ENCODE assay signal across 9 mouse cellular contexts in genomic region chr19:44068232-44068631, GRCm38 (mm10). TPM values are rescaled to one million over a fixed set of nuclear protein-coding genes. Genes with fewer than 3 reads are reported as not detected.
A peak's percentile ranks its signal among the peaks of the same experiment; 100 is the strongest.
DNase-seq lines count a peak whose midpoint lies in the region; ATAC-seq and TF ChIP-seq lines count a peak whose summit lies in the region.
"Had no signal": no experiment of that assay in that cellular context is flagged by ENCODE, and none has a peak within 500 bp of the region (broad histone marks: within the 10 kb centered on the region; RNA-seq: fewer than 3 reads in every experiment).

No protein-coding gene starts in this region.

- DNase-seq in layer of hippocampus, adult 2 months (ENCODE audit: low spot score in 2 of 2), result no peak
- no peak for DNase-seq in layer of hippocampus, postnatal 25 days (ENCODE audit: extremely low spot score in 1 of 2, low spot score in 1 of 2)
- no peak for DNase-seq in embryonic facial prominence, embryonic 14.5 days (ENCODE audit: low spot score)
- DNase-seq in midbrain, postnatal 0 days (ENCODE audit: low spot score), result no peak
- no peak for DNase-seq in cerebellum, postnatal 25 days
- no peak for DNase-seq in thymus, postnatal 0 days (ENCODE audit: low spot score)
- DNase-seq in cerebellum, adult 11 months, result no peak
- DNase-seq: right cerebral cortex, adult 18-20 months had no signal

- peak overlapping the region; percentile 76; the same call in 1 of the 2 replicates for H3K9ac ChIP-seq in embryonic facial prominence, embryonic 14.5 days (ENCODE audit: low read depth, low read length)
- H3K9ac ChIP-seq in intestine, embryonic 16.5 days (ENCODE audit: low read depth, low read length), result no peak overlapping the region
- no peak overlapping the region for H3K9ac ChIP-seq in midbrain, postnatal 0 days (replicated peaks; ENCODE audit: low read length, poor library complexity, severe bottlenecking)

- 0 out of 2 replicates have a peak, but pooled peaks cover 10% of the 10 kb centered on the region for H3K36me3 ChIP-seq in embryonic facial prominence, embryonic 14.5 days (ENCODE audit: control insufficient read depth, insufficient read depth, low read length)
- no peaks in the 10 kb centered on the region for H3K36me3 ChIP-seq in intestine, embryonic 16.5 days (ENCODE audit: control insufficient read depth, insufficient read depth, low read length)
- H3K36me3 ChIP-seq in midbrain, postnatal 0 days (ENCODE audit: insufficient read depth, low read length), result peaks cover 4% of the 10 kb centered on the region; the same call in 1 of the 2 replicates

- no peak for ATAC-seq in embryonic facial prominence, embryonic 14.5 days (ENCODE audit: low read depth)
- ATAC-seq in intestine, embryonic 16.5 days, result no peak
- no peak for ATAC-seq in midbrain, postnatal 0 days (ENCODE audit: low FRiP score)

- H3K4me1 ChIP-seq in embryonic facial prominence, embryonic 14.5 days (ENCODE audit: control insufficient read depth, insufficient read depth, low read length), result peaks cover 10% of the 10 kb centered on the region; the same call in 1 of the 2 replicates
- peaks cover 11% of the 10 kb centered on the region for H3K4me1 ChIP-seq in intestine, embryonic 16.5 days (ENCODE audit: control insufficient read depth, insufficient read depth, low read length)
- no peaks in the 10 kb centered on the region for H3K4me1 ChIP-seq in midbrain, postnatal 0 days (ENCODE audit: insufficient read depth, low read length)

- peak overlapping the region; percentile 80 for H3K4me3 ChIP-seq in layer of hippocampus, adult 2 months
- H3K4me3 ChIP-seq in embryonic facial prominence, embryonic 14.5 days (ENCODE audit: low read depth, low read length), result peak overlapping the region; percentile 76
- H3K4me3 ChIP-seq in intestine, embryonic 16.5 days (ENCODE audit: low read length), result peak overlapping the region; percentile 67
- peak overlapping the region; percentile 71 for H3K4me3 ChIP-seq in midbrain, postnatal 0 days (ENCODE audit: low read depth, low read length)

- no peak for TF ChIP-seq CTCF in layer of hippocampus, adult 2 months (conservative IDR thresholded peaks at IDR 0.05)
- no peak for TF ChIP-seq CTCF in midbrain, postnatal 0 days (IDR thresholded peaks at IDR 0.05)

- no peak overlapping the region for H3K27ac ChIP-seq in layer of hippocampus, adult 2 months
- no peak overlapping the region for H3K27ac ChIP-seq in embryonic facial prominence, embryonic 14.5 days (replicated peaks; ENCODE audit: low read depth, low read length)
- no peak overlapping the region for H3K27ac ChIP-seq in intestine, embryonic 16.5 days (ENCODE audit: low read length)
- H3K27ac ChIP-seq in midbrain, postnatal 0 days (ENCODE audit: low read depth, low read length), result no peak overlapping the region

- H3K27me3 ChIP-seq in embryonic facial prominence, embryonic 14.5 days (replicated peaks; ENCODE audit: control insufficient read depth, insufficient read depth, low read length), result no peaks in the 10 kb centered on the region
- H3K27me3 ChIP-seq in intestine, embryonic 16.5 days (replicated peaks; ENCODE audit: control insufficient read depth, insufficient read depth, low read length), result no peaks in the 10 kb centered on the region
- H3K27me3 ChIP-seq in midbrain, postnatal 0 days (ENCODE audit: insufficient read depth, low read length), result no peaks in the 10 kb centered on the region

- peak overlapping the region; percentile 82 for H3K4me2 ChIP-seq in embryonic facial prominence, embryonic 14.5 days (ENCODE audit: low read depth, low read length)
- H3K4me2 ChIP-seq in intestine, embryonic 16.5 days (ENCODE audit: low read depth, low read length), result peak overlapping the region; percentile 77; the same call in 1 of the 2 replicates
- H3K4me2 ChIP-seq in midbrain, postnatal 0 days (ENCODE audit: low read depth, low read length, poor library complexity, severe bottlenecking), result peak overlapping the region; percentile 87

- H3K9me3 ChIP-seq in embryonic facial prominence, embryonic 14.5 days (ENCODE audit: control insufficient read depth, low read length), result no peaks in the 10 kb centered on the region
- no peaks in the 10 kb centered on the region for H3K9me3 ChIP-seq in intestine, embryonic 16.5 days (ENCODE audit: control insufficient read depth, low read length)
- no peaks in the 10 kb centered on the region for H3K9me3 ChIP-seq in midbrain, postnatal 0 days (ENCODE audit: low read length)

- WGBS in embryonic facial prominence, embryonic 14.5 days, result 80% methylated on average over 4 of the region's 4 CpGs
- WGBS in intestine, embryonic 16.5 days, result 82% methylated on average over 4 of the region's 4 CpGs
- WGBS in midbrain, postnatal 0 days, result 86% methylated on average over 4 of the region's 4 CpGs

RNA-seq across cellular contexts. Expression of gene Erlin1, which starts 1.4 kb away (rescaled TPM):
- total RNA-seq in layer of hippocampus, adult 2 months (2021), result 10 to 100 TPM; 17.8 to 20.4 TPM
- total RNA-seq in layer of hippocampus, postnatal 25 days (2021), result 10 to 100 TPM; 17.6 to 19.7 TPM
- 31.4 and 31.5 TPM in 2 replicates for polyA plus RNA-seq in embryonic facial prominence, embryonic 14.5 days (2014; fragmentation: Nextera tagmentation; extraction: Ambion mirVana)
- polyA plus RNA-seq in intestine, embryonic 16.5 days (2015; fragmentation: Nextera tagmentation; extraction: Ambion mirVana), result 43.9 and 45.3 TPM in 2 replicates
- 9.8 and 11.8 TPM in 2 replicates for total RNA-seq in midbrain, postnatal 0 days (2014; rRNA removed)
- polyA plus RNA-seq in midbrain, postnatal 0 days (2015; fragmentation: Nextera tagmentation; extraction: Ambion mirVana), result 15.9 and 16.4 TPM in 2 replicates
- polyA plus RNA-seq in thymus, postnatal 0 days (2015; fragmentation: Nextera tagmentation; extraction: Ambion mirVana), result 14.0 and 15.0 TPM in 2 replicates

RNA-seq across cellular contexts. Expression of gene Chuk, which starts 39.0 kb away (rescaled TPM):
- total RNA-seq in layer of hippocampus, adult 2 months (2021), result 10 to 100 TPM; 47.1 to 58.0 TPM
- 10 to 100 TPM; 32.2 to 49.4 TPM for total RNA-seq in layer of hippocampus, postnatal 25 days (2021)
- 32.0 and 37.3 TPM in 2 replicates for polyA plus RNA-seq in embryonic facial prominence, embryonic 14.5 days (2014; fragmentation: Nextera tagmentation; extraction: Ambion mirVana)
- 40.0 and 40.2 TPM in 2 replicates for polyA plus RNA-seq in intestine, embryonic 16.5 days (2015; fragmentation: Nextera tagmentation; extraction: Ambion mirVana)
- total RNA-seq in midbrain, postnatal 0 days (2014; rRNA removed), result 40.7 and 52.4 TPM in 2 replicates
- polyA plus RNA-seq in midbrain, postnatal 0 days (2015; fragmentation: Nextera tagmentation; extraction: Ambion mirVana), result 31.6 and 34.7 TPM in 2 replicates
- 35.4 and 42.2 TPM in 2 replicates for polyA plus RNA-seq in thymus, postnatal 0 days (2015; fragmentation: Nextera tagmentation; extraction: Ambion mirVana)

RNA-seq across cellular contexts. Expression of gene Cyp2c23, which starts 39.2 kb away (rescaled TPM):
- not detected for total RNA-seq in layer of hippocampus, adult 2 months (2021)
- not detected for total RNA-seq in layer of hippocampus, postnatal 25 days (2021)
- not detected in 2 replicates for polyA plus RNA-seq in embryonic facial prominence, embryonic 14.5 days (2014; fragmentation: Nextera tagmentation; extraction: Ambion mirVana)
- polyA plus RNA-seq in intestine, embryonic 16.5 days (2015; fragmentation: Nextera tagmentation; extraction: Ambion mirVana), result 5.9 and 9.0 TPM in 2 replicates
- total RNA-seq in midbrain, postnatal 0 days (2014; rRNA removed), result not detected in 2 replicates
- polyA plus RNA-seq in midbrain, postnatal 0 days (2015; fragmentation: Nextera tagmentation; extraction: Ambion mirVana), result 0.15 TPM in 1 of 2 replicates, not detected in the other
- polyA plus RNA-seq in thymus, postnatal 0 days (2015; fragmentation: Nextera tagmentation; extraction: Ambion mirVana), result 0.07 TPM in 1 of 2 replicates, not detected in the other
